Comparison of ENCODE assay signal across 8 mouse cellular contexts in genomic region chr8:117386142-117386541, GRCm38 (mm10).
DNase-seq lines count a peak whose midpoint lies in the region; ATAC-seq lines count a peak whose summit lies in the region.

No protein-coding gene starts in this region.

- no peak overlapping the region for H3K27ac ChIP-seq in heart, embryonic 12.5 days (ENCODE audit: poor library complexity, severe bottlenecking)

- 64% methylated on average over 2 of the region's 2 CpGs for WGBS in heart, embryonic 12.5 days

- peak; percentile 64 for DNase-seq in gastrocnemius, adult 18-20 months (ENCODE audit: low spot score)
- DNase-seq in gastrocnemius, postnatal 14 days, result no peak
- DNase-seq in lung, adult 18-20 months, result peak; percentile 42 to 48
- DNase-seq in lung, postnatal 25 days (ENCODE audit: low spot score), result no peak
- peak; percentile 55 for DNase-seq in ZHBTc4 (ENCODE audit: low read depth, low spot score)
- DNase-seq in spleen, postnatal 36 days (ENCODE audit: low spot score in 2 of 2), result peak; percentile 42 to 46
- DNase-seq in cerebellum, postnatal 4 days (ENCODE audit: low spot score in 2 of 2), result no peak

- no peak overlapping the region for H3K4me3 ChIP-seq in heart, embryonic 12.5 days

- no peak overlapping the region for H3K9ac ChIP-seq in heart, embryonic 12.5 days

- ATAC-seq in heart, embryonic 12.5 days (ENCODE audit: insufficient number of reproducible peaks, low FRiP score), result no peak

- H3K4me2 ChIP-seq in heart, embryonic 12.5 days, result no peak overlapping the region

- H3K36me3 ChIP-seq in heart, embryonic 12.5 days, result peaks cover 14% of the 10 kb centered on the region

- intact Hi-C loops in gastrocnemius, postnatal 14 days (cut with DNase I; ENCODE audit: low total_unique reads), result loop anchor here (5.0 kb wide), 1 partner anchor 81 kb away; no protein-coding TSS in a partner anchor

- no peaks in the 10 kb centered on the region for H3K27me3 ChIP-seq in heart, embryonic 12.5 days (replicated peaks)

- H3K9me3 ChIP-seq in heart, embryonic 12.5 days (replicated peaks), result 0 out of 2 replicates have a peak, but pooled peaks cover 10% of the 10 kb centered on the region

- H3K4me1 ChIP-seq in heart, embryonic 12.5 days (replicated peaks), result peaks cover 29% of the 10 kb centered on the region

Comparison
In these comparisons a context has a peak if more than half of its experiments do, and no peak if none do; other contexts are left out.
1. DNase-seq: peak in gastrocnemius, adult 18-20 months (single experiment), lung, adult 18-20 months (2 of 2), ZHBTc4 (single experiment) and spleen, postnatal 36 days (2 of 2); none in gastrocnemius, postnatal 14 days (single experiment), lung, postnatal 25 days (single experiment) and cerebellum, postnatal 4 days (0 of 2).